Mouse (Mus musculus): Measurements from ENCODE around the gene Zfp654.

DNA sequence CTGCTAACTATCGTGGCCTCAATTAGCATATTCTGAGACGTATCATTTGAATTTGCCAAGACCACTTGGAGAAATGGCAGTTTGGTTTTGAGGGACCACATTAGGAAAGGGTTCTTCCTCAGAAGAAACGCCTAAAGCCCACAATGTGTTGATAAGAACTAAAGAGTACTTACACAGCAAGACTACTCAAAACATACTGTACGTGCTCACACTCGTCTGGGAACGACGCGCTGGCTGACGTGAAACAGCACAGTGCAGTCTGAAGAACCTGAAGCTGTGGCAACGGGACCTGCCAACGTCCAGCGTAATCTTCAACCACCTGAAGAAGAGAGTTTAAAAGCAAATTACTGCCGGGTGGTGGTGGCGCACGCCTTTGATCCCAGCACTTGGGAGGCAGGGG is 21.2 kb downstream of the Zfp654 start:
- no peak for TF ChIP-seq CTCF (IDR thresholded peaks at IDR 0.05; ENCODE audit: borderline replicate concordance, insufficient read depth, low read depth, low read length)
- no peak for TF ChIP-seq POLR2A (IDR thresholded peaks at IDR 0.05; ENCODE audit: borderline replicate concordance, insufficient read depth, low read length)
